Mouse (Mus musculus) CD8-positive naive resting alpha-beta T cell, adult 2 months (primary cell): ENCODE data around the gene 0610010K14Rik.

ENCODE experiments used
- DNase-seq, 2 experiments: peaks; one replicate each; pipeline ENCODE4 v3.0.0; 2022; ENCODE audit warnings: low read depth in 2 of 2, low spot score in 2 of 2

Gene 0610010K14Rik

GRCm38 (mm10) chr11:70235254-70235900 is 2.3 kb downstream of the 0610010K14Rik start:
- no peak for DNase-seq

DNA sequence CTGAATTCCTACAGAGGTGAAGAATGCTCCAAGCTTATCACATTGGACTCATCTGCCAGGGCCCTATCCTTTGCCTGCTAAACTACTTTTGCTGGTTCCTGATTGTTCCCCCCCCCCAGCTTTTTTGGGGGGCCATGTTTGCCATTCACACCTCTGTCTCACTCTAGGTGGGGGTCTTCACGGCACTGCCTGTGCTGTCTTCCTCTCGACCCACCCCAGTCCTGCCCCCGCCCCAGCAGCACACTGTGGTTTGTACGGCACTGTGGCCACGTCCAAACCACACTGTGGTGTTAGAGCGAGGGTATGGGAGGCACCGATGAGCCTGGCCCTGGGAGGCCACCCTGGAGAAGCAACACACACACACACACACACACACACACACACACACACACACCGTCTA is 3.2 kb downstream of the 0610010K14Rik start:
- no peak for DNase-seq

- no peak for DNase-seq
These were observed 3.7 kb downstream of the 0610010K14Rik start for GRCm38 (mm10) chr11:70234037-70234436.

- DNase-seq, result no peak
These were observed 4.7 kb downstream of the 0610010K14Rik start for GRCm38 (mm10) chr11:70233016-70233415.

DNA sequence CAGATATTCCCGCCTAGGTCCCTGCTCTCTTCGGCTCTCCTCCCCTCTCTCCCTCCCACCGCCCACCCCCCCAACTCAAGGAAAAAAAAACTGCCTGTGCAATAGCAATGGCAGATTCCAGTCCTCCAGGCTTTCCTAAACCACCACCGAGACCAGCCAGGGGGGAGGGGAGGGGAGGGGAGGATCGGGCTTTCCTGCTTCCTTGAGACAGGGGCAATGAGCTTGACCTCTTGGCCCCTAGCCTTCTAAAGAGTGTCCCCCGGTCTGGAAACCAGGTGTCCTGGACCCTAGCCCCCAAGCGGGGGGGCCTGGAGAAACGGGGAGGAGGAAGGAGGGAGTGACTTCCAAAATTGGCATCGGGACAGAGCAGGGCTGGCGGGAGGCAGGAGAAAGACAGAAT is 5.2 kb downstream of the 0610010K14Rik start:
- no peak for DNase-seq

DNA sequence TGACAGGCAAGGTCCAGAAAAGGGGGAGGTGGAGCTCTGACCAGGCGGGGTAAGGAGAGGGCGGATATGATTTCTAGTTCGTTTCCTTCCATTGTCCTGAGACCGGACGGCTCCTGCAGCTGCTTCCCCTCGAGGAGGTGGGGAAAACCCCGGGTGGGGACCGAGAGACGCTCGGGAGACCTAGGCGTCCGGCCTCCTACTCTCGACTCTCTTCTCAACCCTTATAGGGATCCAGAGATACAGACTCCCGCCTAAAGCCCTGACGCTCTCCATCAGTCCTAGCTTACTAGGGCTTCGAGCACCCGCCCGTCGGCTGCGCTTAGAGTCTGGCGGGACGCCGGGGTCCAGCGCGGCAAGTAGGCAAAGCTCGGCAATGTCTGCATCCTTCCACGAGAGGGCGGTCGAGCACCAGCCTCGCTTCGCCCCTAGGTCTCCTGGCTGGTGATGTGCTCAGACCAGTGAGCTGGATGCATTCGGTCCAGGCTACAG is 7.4 kb downstream of the 0610010K14Rik start:
- peak; percentile 72 to 80 for DNase-seq

- no peak for DNase-seq
These were observed 8.3 kb downstream of the 0610010K14Rik start, which contains the start of gene Bcl6b for GRCm38 (mm10) chr11:70229260-70230010. Bcl6b (minus strand) TSS chr11:70229798.

- DNase-seq, result peak; percentile 72 to 85
These were observed 8.9 kb downstream of the 0610010K14Rik start for GRCm38 (mm10) chr11:70228828-70229227.

DNA sequence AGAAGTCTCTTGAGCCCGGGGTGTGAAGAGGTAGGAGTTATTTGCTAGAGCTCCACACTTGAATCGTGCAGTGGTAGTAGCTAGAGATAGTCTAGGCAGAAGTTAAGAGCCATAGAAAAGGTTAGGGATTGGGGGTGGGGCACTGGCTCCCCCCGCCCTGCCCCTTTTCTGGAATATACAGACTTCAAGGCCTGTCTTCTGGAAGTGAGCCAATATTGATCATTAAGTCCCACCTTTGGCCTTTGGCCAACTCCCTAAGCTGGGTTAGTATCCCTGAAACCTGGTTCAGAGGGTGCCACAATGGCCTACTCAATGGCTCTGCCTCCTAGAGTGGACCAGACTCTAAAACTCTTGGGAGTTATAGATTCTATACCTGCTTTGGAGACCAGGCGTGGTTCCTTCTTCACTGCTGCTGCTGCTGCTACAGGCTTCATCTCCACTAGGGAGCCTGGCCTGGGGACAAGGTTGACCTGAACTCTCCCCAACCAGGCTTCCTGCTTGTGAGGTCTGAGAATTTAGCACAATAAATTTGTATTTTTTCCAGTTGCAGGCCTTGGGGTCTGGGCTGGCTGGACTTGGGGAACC is 10.0 kb downstream of the 0610010K14Rik start:
- no peak for DNase-seq

- no peak for DNase-seq
These were observed 10.6 kb downstream of the 0610010K14Rik start for GRCm38 (mm10) chr11:70227126-70227525.

DNA sequence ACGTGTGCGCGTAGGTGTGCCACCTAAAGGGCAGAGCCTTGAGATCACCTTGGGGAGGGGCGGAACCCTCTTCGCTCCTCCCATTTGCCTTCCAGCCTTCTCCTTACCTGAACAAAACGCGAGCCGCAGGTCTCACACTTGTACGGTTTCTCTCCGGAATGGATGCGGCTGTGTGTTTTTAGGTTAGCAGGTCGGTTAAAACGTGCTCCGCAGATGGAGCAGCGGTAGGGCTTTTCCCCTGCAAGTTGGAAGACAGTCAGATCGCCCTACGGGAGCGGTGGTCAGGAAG is 11.2 kb downstream of the 0610010K14Rik start:
- no peak for DNase-seq

GRCm38 (mm10) chr11:70225798-70226601 is 11.7 kb downstream of the 0610010K14Rik start:
- no peak for DNase-seq

- no peak for DNase-seq
These were observed 14.0 kb downstream of the 0610010K14Rik start for GRCm38 (mm10) chr11:70223724-70224123.

DNA sequence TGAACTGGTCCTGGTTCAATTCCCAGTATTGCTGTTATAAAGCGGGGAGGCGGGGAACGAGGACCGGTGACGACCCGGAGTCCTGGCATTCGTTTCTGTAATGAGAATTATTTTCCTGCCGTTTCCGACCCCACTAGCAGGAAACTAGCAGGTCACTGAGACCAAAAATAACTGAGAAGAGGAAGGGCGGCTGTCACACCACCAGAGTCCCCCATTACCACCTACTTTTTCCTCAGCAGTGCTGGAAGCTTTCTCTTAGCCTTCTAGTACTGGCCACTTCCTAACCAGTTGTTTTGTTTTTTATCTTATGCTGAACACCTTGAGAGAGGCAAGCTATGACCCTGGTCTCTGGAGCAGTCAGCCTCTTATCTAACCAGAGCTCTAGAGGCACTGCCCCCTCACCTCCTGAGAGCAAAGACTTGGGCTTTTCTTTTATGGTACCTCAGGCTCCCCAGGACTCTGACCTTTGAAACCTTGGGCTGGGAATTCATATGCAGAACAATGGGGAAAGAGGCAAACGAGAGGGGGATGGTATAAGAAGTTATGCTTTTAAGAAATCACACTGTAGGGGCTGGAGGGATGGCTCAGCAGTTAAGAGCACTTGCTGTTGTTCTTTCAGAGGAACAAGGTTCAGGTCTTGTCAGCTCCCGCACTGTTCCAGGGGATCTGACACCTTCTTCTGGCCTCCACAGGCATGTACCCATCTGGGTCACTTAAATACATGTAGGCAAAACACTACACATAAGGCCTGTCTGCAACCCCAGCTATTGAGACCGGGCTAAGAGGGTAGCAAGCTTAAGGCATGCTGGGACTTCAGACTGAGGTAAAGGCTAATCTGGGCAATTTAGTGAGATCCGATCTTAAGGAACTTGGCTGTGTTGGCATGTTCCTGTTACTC is 15.9 kb downstream of the 0610010K14Rik start:
- no peak for DNase-seq

DNA sequence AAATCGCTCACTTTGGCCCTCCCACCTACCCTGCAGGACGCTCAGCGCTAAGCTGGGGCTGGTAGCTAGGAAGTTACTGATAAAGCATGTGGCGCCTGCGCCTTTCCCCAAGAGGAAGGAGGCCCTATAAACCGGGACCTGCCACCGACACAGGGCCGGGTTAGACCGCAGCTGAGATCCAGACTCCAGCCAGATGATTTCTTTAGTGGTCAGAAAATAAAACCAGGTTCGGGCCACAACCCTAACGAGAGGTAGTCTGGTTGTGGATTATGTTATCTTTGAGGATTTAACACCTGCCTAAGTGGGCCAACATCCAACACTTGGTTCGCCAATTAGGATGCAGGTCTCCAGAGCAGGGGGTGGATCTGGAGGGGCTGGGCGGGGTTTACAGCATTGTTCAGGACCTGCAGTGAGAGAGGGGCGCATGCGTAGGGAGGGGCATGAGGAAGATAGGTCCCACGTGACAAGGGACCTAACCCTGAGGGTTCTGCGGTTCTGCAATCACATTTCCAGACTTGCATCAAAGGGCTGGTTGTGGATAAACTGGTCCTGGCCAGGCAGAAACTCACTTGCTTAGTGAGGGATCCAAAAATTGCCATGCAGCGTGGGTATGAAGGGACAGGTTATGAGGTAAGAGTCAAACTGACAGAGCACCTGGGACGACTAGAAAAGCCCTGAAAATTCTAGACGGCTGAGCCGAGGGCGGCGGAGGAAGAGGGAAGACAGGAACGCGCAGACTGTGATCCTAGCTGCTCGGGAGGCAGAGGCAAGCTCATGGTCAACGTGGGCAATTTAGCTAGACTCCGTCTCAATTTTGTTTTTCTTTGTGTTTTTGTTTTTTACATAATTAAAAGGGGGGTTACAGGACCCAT is 16.7 kb downstream of the 0610010K14Rik start, which contains the start of gene Slc16a13:
Gene Slc16a13, minus strand, starts transcription at position 334 of the 872 bp plus-strand sequence.
- peak; percentile 84 to 89 for DNase-seq

DNA sequence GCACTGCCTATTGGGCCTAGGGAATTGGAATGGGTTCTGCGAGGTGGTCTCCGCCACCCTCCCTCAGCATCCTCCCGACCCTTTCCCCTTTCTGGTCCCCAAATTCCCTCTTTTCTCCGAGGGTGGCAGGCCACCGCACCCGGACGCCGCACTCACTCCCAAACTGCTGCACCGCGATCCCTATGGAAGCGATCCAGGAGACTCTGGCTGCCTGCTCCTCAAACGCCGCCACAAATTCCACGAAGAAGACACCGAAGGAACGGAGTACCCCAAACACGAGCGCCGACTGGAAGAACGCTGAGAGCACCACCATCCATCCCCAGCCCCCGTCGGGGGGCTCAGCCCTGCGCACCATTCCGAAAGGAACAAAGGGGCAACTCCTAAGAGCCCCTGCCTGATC is 17.4 kb downstream of the 0610010K14Rik start:
- DNase-seq, result no peak

DNA sequence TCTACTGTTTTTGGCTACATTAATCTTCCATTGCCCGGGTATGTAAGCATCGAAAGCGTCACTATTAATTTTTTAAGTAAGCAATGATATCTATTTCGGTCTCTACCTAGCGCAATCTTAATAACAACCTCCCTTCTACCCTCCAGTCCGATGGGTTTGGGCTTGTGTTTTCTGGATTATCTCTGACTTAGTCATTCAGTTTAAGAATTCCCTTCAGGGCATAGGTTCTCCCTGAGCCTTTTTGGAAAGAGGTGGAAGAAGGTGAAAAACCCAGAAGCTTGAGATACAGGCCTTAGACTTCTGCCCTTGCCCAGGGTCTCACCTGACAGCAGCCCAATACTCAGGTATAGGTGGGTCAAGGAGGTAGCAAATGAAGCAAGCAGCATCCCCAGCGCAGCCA is 17.8 kb downstream of the 0610010K14Rik start:
- DNase-seq, result no peak

- no peak for DNase-seq
These were observed 18.8 kb downstream of the 0610010K14Rik start for GRCm38 (mm10) chr11:70218741-70219470.

GRCm38 (mm10) chr11:70218039-70218438 is 19.7 kb downstream of the 0610010K14Rik start:
- DNase-seq, result no peak
